Mouse (Mus musculus) liver, postnatal 0 days (tissue): ENCODE data around the gene Bace2.

ENCODE experiments used
- CTCF ChIP-seq: sonication (generic); IDR thresholded peaks from 2 replicates; pipeline ENCODE4 v1.5.1; 2016; ENCODE audit warnings: antibody characterized with exemption, low read depth
- EP300 ChIP-seq: IDR thresholded peaks from 2 replicates; pipeline ENCODE4 v1.6.1; 2016; ENCODE audit warnings: antibody characterized with exemption, low read depth, mild to moderate bottlenecking

GRCm38 (mm10) chr16:97437448-97438056, 81.0 kb downstream of the Bace2 start:
- TF ChIP-seq CTCF (no peak), EP300 (no peak)
